Mouse (Mus musculus): Measurements from ENCODE around the gene Irf8.
A peak's percentile ranks its signal among the peaks of the same experiment; 100 is the strongest.

- TF ChIP-seq CTCF (IDR thresholded peaks at IDR 0.05; ENCODE audit: low read depth), result peak; percentile 14; the same call in 1 of the 2 replicates
- TF ChIP-seq EP300 (IDR thresholded peaks at IDR 0.05; ENCODE audit: low read depth), result no peak
Measured at GRCm38 (mm10) chr8:120723025-120723424, 13.1 kb upstream of the Irf8 start.

All from heart, postnatal 0 days (tissue).